Mouse (Mus musculus) brain, embryonic 14.5 days (tissue): Measurements from ENCODE around the gene Cldn2.

ENCODE experiments used
- CTCF ChIP-seq: fragments of 200-500 bp; IDR thresholded peaks from 2 replicates; pipeline ENCODE4 v1.5.1; 2012; ENCODE audit warnings: inconsistent platforms, mild to moderate bottlenecking, moderate library complexity, borderline replicate concordance; ENCODE audit not compliant: insufficient read depth, insufficient read length; ENCODE audit errors: extremely low read depth
- POLR2A ChIP-seq: fragments of 200-500 bp; IDR thresholded peaks from 2 replicates; pipeline ENCODE4 v1.6.1; 2012; ENCODE audit warnings: mild to moderate bottlenecking, inconsistent platforms, borderline replicate concordance; ENCODE audit not compliant: poor library complexity, insufficient read depth, insufficient read length, severe bottlenecking; ENCODE audit errors: extremely low read depth

- TF ChIP-seq CTCF (no peak), POLR2A (no peak)
Measured at GRCm38 (mm10) chrX:139794072-139794845, 6.4 kb upstream of the Cldn2 start.
